Mouse (Mus musculus) hindbrain, postnatal 0 days (tissue): Measurements from ENCODE around the gene Gm39653. TPM values are rescaled to one million over a fixed set of nuclear protein-coding genes. Genes with fewer than 3 reads are reported as not detected.

Experiments
- ATAC-seq: fragments of 200-750 bp; cut with Nextera tagmentation; 2 replicates; pipeline ENCODE4 v1.8.0; 2017; ENCODE audit warnings: mild to moderate bottlenecking, moderate TSS enrichment, moderate library complexity
- DNase-seq: peaks from one replicate; pipeline ENCODE4 v3.0.0-alpha.2; 2015; ENCODE audit warnings: low spot score
- H3K27ac ChIP-seq: fragments of 300-500 bp; sonication (generic); 2 replicates; pipeline ENCODE4 v1.5.1; 2014; ENCODE audit warnings: mild to moderate bottlenecking
- H3K27me3 ChIP-seq: fragments of 300-500 bp; sonication (generic); 2 replicates; pipeline ENCODE4 v1.6.1; 2014; ENCODE audit warnings: low read length, mixed read lengths; ENCODE audit not compliant: insufficient read depth
- H3K36me3 ChIP-seq: fragments of 300-500 bp; sonication (generic); 2 replicates; pipeline ENCODE4 v1.6.1; 2014; ENCODE audit warnings: low read length, mixed read lengths; ENCODE audit not compliant: insufficient read depth
- H3K4me1 ChIP-seq: fragments of 300-500 bp; sonication (generic); 2 replicates; pipeline ENCODE4 v1.6.1; 2014; ENCODE audit warnings: antibody characterized with exemption, low read length, mixed read lengths; ENCODE audit not compliant: insufficient read depth
- H3K4me2 ChIP-seq: fragments of 300-500 bp; sonication (generic); 2 replicates; pipeline ENCODE4 v1.6.1; 2014; ENCODE audit warnings: low read depth, mild to moderate bottlenecking, low read length, moderate library complexity, mixed read lengths
- H3K4me3 ChIP-seq: fragments of 300-500 bp; sonication (generic); 2 replicates; pipeline ENCODE4 v1.5.1; 2014; ENCODE audit warnings: low read length
- H3K9ac ChIP-seq: fragments of 300-500 bp; sonication (generic); replicated peaks from 2 replicates; pipeline ENCODE4 v1.6.1; 2014; ENCODE audit warnings: mild to moderate bottlenecking, low read length, moderate library complexity, mixed read lengths
- H3K9me3 ChIP-seq: fragments of 300-500 bp; sonication (generic); 2 replicates; pipeline ENCODE4 v1.6.1; 2016; ENCODE audit warnings: low read length, mixed read lengths
- CTCF ChIP-seq: IDR thresholded peaks from 2 replicates; pipeline ENCODE4 v1.5.1; 2016; ENCODE audit warnings: antibody characterized with exemption, control low read depth, low read depth
- WGBS: fragments of 180-500 bp; shearing (Covaris S2); extraction: QIAGEN DNeasy Blood & Tissue Kit; methylation state at CpG from one replicate; pipeline ENCODE4 v1.1.7; 2014; 5-methylcytosine and 5-hydroxymethylcytosine counted together
- polyA plus RNA-seq: library from polyadenylated mRNA; unstranded; fragments of >200 nt; fragmentation: Nextera tagmentation; extraction: Ambion mirVana; gene quantifications from 2 replicates; pipeline ENCODE4 v1.2.1, GENCODE M21; 2015
- total RNA-seq: library from RNA; depleted of rRNA; stranded (reverse); fragments of >200 nt; gene quantifications from 2 replicates; pipeline ENCODE4 v1.2.3, GENCODE M21; 2014

Gene Gm39653
- total and polyA plus RNA-seq, 2 experiments from 2014 or later: not detected

DNA sequence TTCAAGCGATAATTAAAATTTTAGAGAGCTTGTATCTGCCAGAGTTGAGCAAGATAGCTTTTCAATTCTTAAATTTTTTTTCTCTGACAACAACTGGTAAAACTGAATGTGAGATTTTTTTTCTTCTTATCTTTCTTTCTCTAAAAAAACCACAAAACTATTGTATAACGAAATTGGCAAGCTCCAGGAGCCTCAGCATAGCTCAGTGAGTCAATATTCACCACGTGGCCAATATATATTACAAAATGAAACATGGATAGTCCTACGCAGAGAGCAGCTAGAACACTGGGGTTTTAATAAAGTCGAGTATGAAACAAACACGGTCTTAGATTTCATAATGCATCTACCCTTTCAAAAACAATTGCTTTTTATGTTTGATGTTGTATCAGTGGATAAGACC is 24.2 kb downstream of the Gm39653 start:
- H3K4me3 ChIP-seq: no peak overlapping the region
- no peak for ATAC-seq
- H3K9ac ChIP-seq: no peak overlapping the region
- H3K27ac ChIP-seq: no peak overlapping the region
- H3K4me1 ChIP-seq: no peaks in the 10 kb centered on the region
- no peaks in the 10 kb centered on the region for H3K9me3 ChIP-seq
- TF ChIP-seq CTCF: no peak
- WGBS: 70% methylated on average over 6 of the region's 6 CpGs
- H3K36me3 ChIP-seq: no peaks in the 10 kb centered on the region
- H3K27me3 ChIP-seq: no peaks in the 10 kb centered on the region
- H3K4me2 ChIP-seq: no peak overlapping the region
- DNase-seq: no peak

DNA sequence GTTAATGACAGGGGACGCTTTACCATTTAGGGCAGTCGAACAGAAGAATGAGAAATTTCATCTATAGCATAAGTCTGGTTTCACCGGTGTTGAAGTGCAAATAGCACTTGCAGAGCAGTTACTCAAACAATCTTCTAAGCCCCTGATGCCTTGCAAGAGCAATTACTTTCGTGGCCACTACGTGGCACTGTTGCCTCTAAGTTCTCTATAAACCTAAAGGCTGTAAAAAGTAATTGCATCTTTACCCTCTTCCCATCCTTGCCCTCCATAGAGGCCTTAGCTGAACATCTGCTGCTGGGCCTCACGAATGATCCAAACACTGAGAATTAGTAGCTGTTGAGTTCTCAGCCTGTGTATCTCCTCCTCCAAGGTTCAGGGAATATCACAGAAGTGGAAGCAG is 42.2 kb downstream of the Gm39653 start:
- Histone ChIP-seq H3K27me3 (no peaks in the 10 kb centered on the region), H3K9me3 (no peaks in the 10 kb centered on the region), H3K4me1 (no peaks in the 10 kb centered on the region), H3K36me3 (no peaks in the 10 kb centered on the region), H3K9ac (no peak overlapping the region), H3K4me2 (no peak overlapping the region), H3K27ac (no peak overlapping the region), H3K4me3 (no peak overlapping the region)
- DNase-seq: peak; percentile 87
- 0 out of 2 replicates have a peak, but pooled peaks have one; percentile 24 for ATAC-seq
- TF ChIP-seq CTCF: peak; percentile 80
- WGBS: 10% methylated on average over 6 of the region's 6 CpGs

DNA sequence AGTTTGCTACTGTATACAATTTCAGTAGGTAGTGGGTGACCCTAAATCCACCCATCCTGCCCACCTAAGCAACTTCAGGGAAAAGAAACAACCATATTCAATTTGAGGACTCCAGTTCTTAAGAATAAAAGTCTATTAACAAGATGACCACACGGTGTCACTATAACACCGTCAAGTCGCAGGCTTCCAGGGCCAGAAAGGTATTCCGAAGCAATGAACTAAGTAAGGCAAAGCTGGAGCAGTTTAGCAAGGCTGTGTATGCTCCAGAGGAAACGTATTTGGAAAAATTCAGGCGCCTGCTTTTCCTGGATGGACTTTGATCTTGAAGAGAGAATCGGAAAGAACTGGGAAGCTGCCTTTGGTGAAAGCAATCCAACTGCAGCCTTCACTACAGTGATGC is 43.8 kb downstream of the Gm39653 start:
- Histone ChIP-seq H3K4me2 (no peak overlapping the region), H3K27me3 (no peaks in the 10 kb centered on the region), H3K4me3 (no peak overlapping the region), H3K9me3 (no peaks in the 10 kb centered on the region), H3K36me3 (no peaks in the 10 kb centered on the region), H3K9ac (no peak overlapping the region), H3K4me1 (no peaks in the 10 kb centered on the region), H3K27ac (no peak overlapping the region)
- ATAC-seq: peak; percentile 78
- peak; percentile 84 for TF ChIP-seq CTCF
- peak; percentile 91 for DNase-seq
- 3% methylated on average over 7 of the region's 7 CpGs for WGBS

DNA sequence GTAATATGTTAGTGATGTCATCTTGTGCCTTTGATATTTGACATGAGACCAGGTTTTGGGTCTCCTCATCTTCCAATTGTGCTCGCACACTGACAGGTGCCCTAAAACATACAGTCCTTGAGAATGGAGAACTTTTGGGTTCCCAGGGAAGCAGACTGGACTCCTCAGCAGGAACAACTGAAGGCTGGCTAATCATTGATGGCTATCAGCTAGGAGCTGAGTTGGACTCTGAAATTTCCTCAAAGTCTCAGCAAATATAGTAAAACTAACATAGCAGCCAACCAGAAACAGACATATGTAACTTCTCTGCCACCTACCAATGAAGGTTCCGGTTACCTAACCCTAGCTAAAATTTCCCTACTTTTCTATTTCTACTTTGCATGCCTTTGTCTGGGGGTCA is 50.3 kb downstream of the Gm39653 start:
- ATAC-seq (no peak), DNase-seq (no peak)
- Histone ChIP-seq H3K27ac (no peak overlapping the region), H3K27me3 (no peaks in the 10 kb centered on the region), H3K4me3 (no peak overlapping the region), H3K36me3 (no peaks in the 10 kb centered on the region), H3K9me3 (no peaks in the 10 kb centered on the region), H3K4me1 (peaks cover 7% of the 10 kb centered on the region; the same call in 1 of the 2 replicates), H3K9ac (no peak overlapping the region), H3K4me2 (no peak overlapping the region)
- 90% methylated on average over 2 of the region's 2 CpGs for WGBS
- no peak for TF ChIP-seq CTCF

DNA sequence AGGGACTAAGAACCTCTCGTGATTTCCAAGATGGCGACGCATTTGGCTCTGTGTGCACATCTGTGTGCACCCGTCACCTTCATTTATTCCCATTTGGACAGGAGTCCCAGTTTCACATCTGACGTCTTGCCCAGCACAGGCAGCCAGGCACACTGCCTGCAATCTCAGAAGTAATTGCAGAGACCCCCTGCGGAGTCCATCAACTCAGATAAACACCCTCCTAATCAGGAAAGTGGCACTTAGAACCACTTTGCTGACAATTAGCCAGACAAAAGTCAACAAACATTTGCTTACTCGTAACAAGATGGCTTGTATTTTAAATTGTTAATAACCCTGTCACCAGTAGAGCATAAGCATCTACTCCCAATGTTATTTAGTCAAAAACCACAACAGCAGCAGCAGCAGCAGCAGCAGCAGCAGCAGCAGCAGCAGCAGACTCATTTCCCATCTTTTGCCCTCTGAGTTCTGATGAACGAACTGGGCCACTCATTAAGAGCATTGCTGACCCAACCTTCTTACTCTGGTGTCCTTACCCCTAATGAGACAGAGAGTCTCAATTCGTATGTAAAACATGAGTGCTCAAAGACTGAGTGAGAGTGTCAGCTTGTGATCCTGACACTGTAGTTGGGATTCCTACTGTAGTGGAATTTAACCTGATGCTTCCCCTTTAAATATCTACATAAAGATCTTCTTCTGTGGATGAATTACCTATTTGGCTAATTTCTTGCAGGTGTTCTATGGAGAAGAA is 51.6 kb downstream of the Gm39653 start:
- H3K9me3 ChIP-seq: no peaks in the 10 kb centered on the region
- peaks cover 7% of the 10 kb centered on the region; the same call in 1 of the 2 replicates for H3K4me1 ChIP-seq
- no peak for TF ChIP-seq CTCF
- DNase-seq (peak; percentile 43), ATAC-seq (peak; percentile 6; the same call in 1 of the 2 replicates)
- peak overlapping the region; percentile 61; the same call in 1 of the 2 replicates for H3K27ac ChIP-seq
- H3K4me2 ChIP-seq: peak overlapping the region; percentile 53
- no peaks in the 10 kb centered on the region for H3K27me3 ChIP-seq
- H3K4me3 ChIP-seq: no peak overlapping the region
- H3K36me3 ChIP-seq: no peaks in the 10 kb centered on the region
- WGBS: 37% methylated on average over 9 of the region's 9 CpGs
- no peak overlapping the region for H3K9ac ChIP-seq

DNA sequence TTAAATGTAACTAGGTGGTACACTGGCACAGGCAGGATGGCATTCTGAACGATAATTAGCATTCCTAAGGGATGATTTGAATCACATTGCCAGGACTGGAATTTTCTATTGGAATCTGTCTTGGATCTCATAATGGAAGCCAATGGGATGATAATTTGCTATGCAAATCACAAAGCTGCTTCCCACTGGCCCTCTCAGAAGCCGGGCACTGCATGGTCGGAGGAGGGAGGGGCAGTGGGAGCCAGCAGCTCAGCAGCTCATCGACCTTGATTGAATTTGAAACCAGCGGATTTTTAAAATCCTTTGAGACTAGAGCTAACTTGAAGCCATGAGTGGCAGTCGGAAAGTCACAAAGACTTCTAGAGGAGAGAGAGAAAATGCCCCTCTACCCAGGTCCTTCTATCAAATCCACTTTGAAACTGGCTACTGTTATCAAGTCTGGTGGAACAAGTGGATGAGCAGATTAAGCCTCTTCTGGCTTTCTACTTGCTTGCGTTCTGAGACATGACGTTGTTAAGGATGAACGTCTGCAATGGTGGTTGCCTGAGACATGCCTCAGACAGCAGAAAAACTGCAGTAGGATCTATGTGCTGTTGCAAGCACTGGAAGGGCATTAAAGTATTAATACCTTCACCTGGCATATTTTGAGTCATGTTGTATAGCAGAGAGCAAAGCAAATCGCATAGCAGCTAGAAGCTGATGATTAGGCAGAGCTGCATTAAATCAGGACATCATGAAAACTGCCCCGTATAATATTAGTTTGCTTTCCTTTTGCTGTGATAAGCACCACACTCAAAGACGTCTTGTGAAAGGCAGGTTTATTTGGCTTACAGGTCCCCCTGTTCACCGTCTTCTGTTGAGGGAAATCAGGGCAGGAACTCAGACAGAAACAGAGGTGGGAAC is 52.4 kb downstream of the Gm39653 start:
- ATAC-seq: peak; percentile 81
- no peaks in the 10 kb centered on the region for H3K36me3 ChIP-seq

More for the DNA sequence above, 52.4 kb downstream of the Gm39653 start:
- Histone ChIP-seq H3K27ac (peak overlapping the region; percentile 61), H3K4me3 (peak overlapping the region; percentile 11), H3K9me3 (no peaks in the 10 kb centered on the region), H3K27me3 (no peaks in the 10 kb centered on the region), H3K4me1 (peaks cover 7% of the 10 kb centered on the region; the same call in 1 of the 2 replicates), H3K9ac (peak overlapping the region; percentile 18), H3K4me2 (peak overlapping the region; percentile 53)
- TF ChIP-seq CTCF: no peak
- 10% methylated on average over 13 of the region's 13 CpGs for WGBS
- peak; percentile 67 for DNase-seq
